Mouse (Mus musculus) limb, embryonic 14.5 days (tissue): ENCODE measurements around the gene Ptbp3. TPM values are rescaled to one million over a fixed set of nuclear protein-coding genes. Genes with fewer than 3 reads are reported as not detected.

ENCODE experiments used
- ATAC-seq: fragments of 200-750 bp; cut with Nextera tagmentation; 2 replicates; pipeline ENCODE4 v1.8.0; 2017; ENCODE audit warnings: low read depth, moderate number of reproducible peaks, moderate TSS enrichment; ENCODE audit not compliant: low FRiP score
- DNase-seq: peaks from one replicate; pipeline ENCODE4 v3.0.0-alpha.2; 2015; ENCODE audit warnings: low spot score
- H3K27ac ChIP-seq: fragments of 300-500 bp; sonication (generic); replicated peaks from 2 replicates; pipeline ENCODE4 v1.5.1; 2014; ENCODE audit warnings: low read depth, mild to moderate bottlenecking, low read length, moderate library complexity, mixed read lengths
- H3K27me3 ChIP-seq: fragments of 300-500 bp; sonication (generic); 2 replicates; pipeline ENCODE4 v1.6.1; 2014; ENCODE audit warnings: low read length, mixed read lengths; ENCODE audit not compliant: control insufficient read depth, insufficient read depth
- H3K36me3 ChIP-seq: fragments of 300-500 bp; sonication (generic); 2 replicates; pipeline ENCODE4 v1.6.1; 2014; ENCODE audit warnings: mild to moderate bottlenecking, low read length, moderate library complexity, mixed read lengths; ENCODE audit not compliant: control insufficient read depth, insufficient read depth
- H3K4me1 ChIP-seq: fragments of 300-500 bp; sonication (generic); 2 replicates; pipeline ENCODE4 v1.6.1; 2014; ENCODE audit warnings: antibody characterized with exemption, low read length, mixed read lengths; ENCODE audit not compliant: control insufficient read depth, insufficient read depth
- H3K4me2 ChIP-seq: fragments of 300-500 bp; sonication (generic); replicated peaks from 2 replicates; pipeline ENCODE4 v1.6.1; 2014; ENCODE audit warnings: low read depth, mild to moderate bottlenecking, low read length, moderate library complexity; ENCODE audit not compliant: severe bottlenecking
- H3K4me3 ChIP-seq: fragments of 300-500 bp; sonication (generic); replicated peaks from 2 replicates; pipeline ENCODE4 v1.5.1; 2014; ENCODE audit warnings: low read length
- H3K9ac ChIP-seq: fragments of 300-500 bp; sonication (generic); 2 replicates; pipeline ENCODE4 v1.6.1; 2014; ENCODE audit warnings: mild to moderate bottlenecking, low read depth, low read length, moderate library complexity; ENCODE audit not compliant: severe bottlenecking
- H3K9me3 ChIP-seq: fragments of 300-500 bp; sonication (generic); 2 replicates; pipeline ENCODE4 v1.6.1; 2016; ENCODE audit warnings: low read length; ENCODE audit not compliant: control insufficient read depth
- POLR2A ChIP-seq: fragments of 200-500 bp; IDR thresholded peaks from 2 replicates; pipeline ENCODE4 v1.8.0; 2012; ENCODE audit warnings: inconsistent platforms, mild to moderate bottlenecking, moderate library complexity, borderline replicate concordance; ENCODE audit not compliant: insufficient read depth, insufficient read length; ENCODE audit errors: extremely low read depth
- WGBS: fragments of 180-500 bp; shearing (Covaris S2); extraction: QIAGEN DNeasy Blood & Tissue Kit; methylation state at CpG from one replicate; pipeline ENCODE4 v1.1.7; 2014; 5-methylcytosine and 5-hydroxymethylcytosine counted together
- polyA plus RNA-seq, 2 experiments: library from polyadenylated mRNA; depleted of rRNA in 1 of 2; stranded (reverse) in 1 of 2; unstranded in 1 of 2; fragments of >200 nt; fragmentation: Nextera tagmentation in 1 of 2; extraction: Ambion mirVana in 1 of 2; gene quantifications; 2 replicates each; pipeline versions ENCODE4 v1.2.1 to v1.2.3; 2012 to 2014

Gene Ptbp3
- polyA plus RNA-seq, 2 experiments: 27.1 to 53.1 TPM

- Histone ChIP-seq H3K27me3 (no peaks in the 10 kb centered on the region), H3K4me3 (no peak overlapping the region), H3K9ac (no peak overlapping the region), H3K4me1 (no peaks in the 10 kb centered on the region), H3K9me3 (no peaks in the 10 kb centered on the region), H3K27ac (no peak overlapping the region), H3K36me3 (no peaks in the 10 kb centered on the region), H3K4me2 (no peak overlapping the region)
- TF ChIP-seq POLR2A: no peak
- no peak for DNase-seq
- ATAC-seq: no peak
These were observed 6.0 kb upstream of the Ptbp3 start for GRCm38 (mm10) chr4:59555177-59555576.

GRCm38 (mm10) chr4:59553576-59553975 is 4.4 kb upstream of the Ptbp3 start:
- Histone ChIP-seq H3K36me3 (no peaks in the 10 kb centered on the region), H3K27me3 (no peaks in the 10 kb centered on the region), H3K4me1 (no peaks in the 10 kb centered on the region), H3K27ac (no peak overlapping the region), H3K9ac (no peak overlapping the region), H3K4me2 (no peak overlapping the region), H3K9me3 (no peaks in the 10 kb centered on the region), H3K4me3 (no peak overlapping the region)
- ATAC-seq (no peak), DNase-seq (no peak)
- no peak for TF ChIP-seq POLR2A
- 65% methylated on average over 3 of the region's 3 CpGs for WGBS

GRCm38 (mm10) chr4:59552835-59553234 is 3.7 kb upstream of the Ptbp3 start:
- Histone ChIP-seq H3K4me3 (no peak overlapping the region), H3K27me3 (no peaks in the 10 kb centered on the region), H3K9me3 (no peaks in the 10 kb centered on the region), H3K27ac (no peak overlapping the region), H3K36me3 (no peaks in the 10 kb centered on the region), H3K4me2 (no peak overlapping the region), H3K9ac (no peak overlapping the region), H3K4me1 (no peaks in the 10 kb centered on the region)
- no peak for TF ChIP-seq POLR2A
- 86% methylated on average over 5 of the region's 5 CpGs for WGBS
- ATAC-seq (no peak), DNase-seq (no peak)

GRCm38 (mm10) chr4:59551901-59552300 is 2.7 kb upstream of the Ptbp3 start:
- no peak overlapping the region for H3K4me2 ChIP-seq
- H3K36me3 ChIP-seq: no peaks in the 10 kb centered on the region
- no peak overlapping the region for H3K4me3 ChIP-seq
- no peaks in the 10 kb centered on the region for H3K9me3 ChIP-seq
- no peak overlapping the region for H3K27ac ChIP-seq
- TF ChIP-seq POLR2A: no peak
- DNase-seq (no peak), ATAC-seq (no peak)
- H3K9ac ChIP-seq: no peak overlapping the region
- 74% methylated on average over 1 of the region's 1 CpGs for WGBS
- H3K27me3 ChIP-seq: no peaks in the 10 kb centered on the region
- H3K4me1 ChIP-seq: peaks cover 9% of the 10 kb centered on the region

- 8% methylated on average over 11 of the region's 11 CpGs for WGBS
- Histone ChIP-seq H3K27ac (peak overlapping the region; percentile 92; the same call in 1 of the 2 replicates), H3K4me1 (peaks cover 13% of the 10 kb centered on the region), H3K27me3 (no peaks in the 10 kb centered on the region), H3K4me2 (peak overlapping the region; percentile 90), H3K4me3 (peak overlapping the region; percentile 93), H3K36me3 (no peaks in the 10 kb centered on the region), H3K9ac (peak overlapping the region; percentile 93), H3K9me3 (no peaks in the 10 kb centered on the region)
- no peak for TF ChIP-seq POLR2A
- no peak for DNase-seq
- no peak for ATAC-seq
These were observed 905 bp upstream of the Ptbp3 start for GRCm38 (mm10) chr4:59549977-59550560.
